ENCODE assay signal across 10 mouse cellular contexts in genomic region chr2:91517186-91517585, GRCm38 (mm10). TPM values are rescaled to one million over a fixed set of nuclear protein-coding genes. Genes with fewer than 3 reads are reported as not detected.
DNase-seq lines count a peak whose midpoint lies in the region; ATAC-seq lines count a peak whose summit lies in the region.
"Had no signal": no experiment of that assay in that cellular context is flagged by ENCODE, and none has a peak within 500 bp of the region (broad histone marks: within the 10 kb centered on the region; RNA-seq: fewer than 3 reads in every experiment).

No protein-coding gene starts in this region.

- no peaks in the 10 kb centered on the region for H3K9me3 ChIP-seq in heart, embryonic 11.5 days (replicated peaks; ENCODE audit: control insufficient read depth, low read length)
- no peaks in the 10 kb centered on the region for H3K9me3 ChIP-seq in midbrain, embryonic 14.5 days (ENCODE audit: control insufficient read depth, low read length)
- no peaks in the 10 kb centered on the region for H3K9me3 ChIP-seq in midbrain, embryonic 11.5 days (ENCODE audit: control insufficient read depth, low read length)
- H3K9me3 ChIP-seq in intestine, embryonic 15.5 days: no peaks in the 10 kb centered on the region
- H3K9me3 ChIP-seq in stomach, embryonic 16.5 days (replicated peaks; ENCODE audit: control insufficient read depth, low read length): no peaks in the 10 kb centered on the region
- H3K9me3 ChIP-seq: forebrain, embryonic 10.5 days; limb, embryonic 13.5 days had no signal

- DNase-seq in heart, adult 11 months: peak; percentile 93
- peak; percentile 3 for DNase-seq in midbrain, embryonic 14.5 days
- no peak for DNase-seq in midbrain, embryonic 11.5 days (ENCODE audit: low spot score, missing footprints)
- DNase-seq in left cerebral cortex, postnatal 36 days (ENCODE audit: low spot score in 2 of 2): no peak
- no peak for DNase-seq in left cerebral cortex, adult 11 months (ENCODE audit: low spot score)

- no peaks in the 10 kb centered on the region for H3K4me1 ChIP-seq in heart, embryonic 11.5 days (ENCODE audit: control insufficient read depth, insufficient read depth, low read length)
- no peaks in the 10 kb centered on the region for H3K4me1 ChIP-seq in midbrain, embryonic 14.5 days (ENCODE audit: control insufficient read depth, insufficient read depth, low read length)
- no peaks in the 10 kb centered on the region for H3K4me1 ChIP-seq in midbrain, embryonic 11.5 days (ENCODE audit: control insufficient read depth, insufficient read depth, low read length)
- no peaks in the 10 kb centered on the region for H3K4me1 ChIP-seq in intestine, embryonic 15.5 days (replicated peaks)
- no peaks in the 10 kb centered on the region for H3K4me1 ChIP-seq in stomach, embryonic 16.5 days (ENCODE audit: control insufficient read depth, insufficient read depth, low read length)
- H3K4me1 ChIP-seq: limb, embryonic 13.5 days had no signal

- intact Hi-C loops in left cerebral cortex, postnatal 36 days (cut with DNase I): no loop called here

- no peak overlapping the region for H3K9ac ChIP-seq in heart, embryonic 11.5 days (ENCODE audit: low read depth, low read length)
- H3K9ac ChIP-seq in midbrain, embryonic 14.5 days (replicated peaks; ENCODE audit: low read length): no peak overlapping the region
- H3K9ac ChIP-seq in midbrain, embryonic 11.5 days (ENCODE audit: low read length): no peak overlapping the region
- no peak overlapping the region for H3K9ac ChIP-seq in intestine, embryonic 15.5 days
- H3K9ac ChIP-seq in stomach, embryonic 16.5 days (ENCODE audit: low read length): no peak overlapping the region
- H3K9ac ChIP-seq: limb, embryonic 13.5 days had no signal

- H3K36me3 ChIP-seq in heart, embryonic 11.5 days (ENCODE audit: control insufficient read depth, insufficient read depth, low read length): peaks cover 6% of the 10 kb centered on the region
- peaks cover 5% of the 10 kb centered on the region for H3K36me3 ChIP-seq in midbrain, embryonic 14.5 days (ENCODE audit: control insufficient read depth, insufficient read depth, low read length)
- H3K36me3 ChIP-seq in midbrain, embryonic 11.5 days (ENCODE audit: control insufficient read depth, insufficient read depth, low read length): no peaks in the 10 kb centered on the region
- H3K36me3 ChIP-seq in intestine, embryonic 15.5 days: 0 out of 2 replicates have a peak, but pooled peaks cover 4% of the 10 kb centered on the region
- no peaks in the 10 kb centered on the region for H3K36me3 ChIP-seq in stomach, embryonic 16.5 days (ENCODE audit: control insufficient read depth, insufficient read depth, low read length)

- no peaks in the 10 kb centered on the region for H3K27me3 ChIP-seq in heart, embryonic 11.5 days (ENCODE audit: control insufficient read depth, insufficient read depth, low read length)
- no peaks in the 10 kb centered on the region for H3K27me3 ChIP-seq in midbrain, embryonic 14.5 days (ENCODE audit: control insufficient read depth, insufficient read depth, low read length)
- no peaks in the 10 kb centered on the region for H3K27me3 ChIP-seq in midbrain, embryonic 11.5 days (ENCODE audit: control insufficient read depth, insufficient read depth, low read length)
- no peaks in the 10 kb centered on the region for H3K27me3 ChIP-seq in intestine, embryonic 15.5 days (replicated peaks)
- no peaks in the 10 kb centered on the region for H3K27me3 ChIP-seq in stomach, embryonic 16.5 days (ENCODE audit: control insufficient read depth, insufficient read depth, low read length)
- H3K27me3 ChIP-seq: limb, embryonic 13.5 days had no signal

- H3K27ac ChIP-seq in heart, embryonic 11.5 days (ENCODE audit: low read depth, low read length): no peak overlapping the region
- 0 out of 2 replicates have a peak overlapping the region, but pooled peaks have one; percentile 20 for H3K27ac ChIP-seq in midbrain, embryonic 14.5 days (replicated peaks; ENCODE audit: low read depth, low read length)
- H3K27ac ChIP-seq in midbrain, embryonic 11.5 days (ENCODE audit: low read depth, low read length): no peak overlapping the region
- no peak overlapping the region for H3K27ac ChIP-seq in intestine, embryonic 15.5 days
- no peak overlapping the region for H3K27ac ChIP-seq in stomach, embryonic 16.5 days (ENCODE audit: low read length)
- H3K27ac ChIP-seq: forebrain, embryonic 10.5 days; limb, embryonic 13.5 days had no signal

- no peak overlapping the region for H3K4me2 ChIP-seq in heart, embryonic 11.5 days
- no peak overlapping the region for H3K4me2 ChIP-seq in midbrain, embryonic 14.5 days (ENCODE audit: low read length)
- H3K4me2 ChIP-seq in midbrain, embryonic 11.5 days: no peak overlapping the region
- H3K4me2 ChIP-seq in intestine, embryonic 15.5 days (replicated peaks): no peak overlapping the region
- no peak overlapping the region for H3K4me2 ChIP-seq in stomach, embryonic 16.5 days (ENCODE audit: low read depth, low read length)
- H3K4me2 ChIP-seq: limb, embryonic 13.5 days had no signal

- no peak for ATAC-seq in heart, embryonic 11.5 days (replicated peaks; ENCODE audit: insufficient number of reproducible peaks, low FRiP score, low TSS enrichment)
- ATAC-seq in midbrain, embryonic 14.5 days (ENCODE audit: low FRiP score, low TSS enrichment): no peak
- ATAC-seq in midbrain, embryonic 11.5 days (ENCODE audit: low FRiP score): no peak
- ATAC-seq in intestine, embryonic 15.5 days: peak; percentile 58
- ATAC-seq in stomach, embryonic 16.5 days (ENCODE audit: insufficient read depth, low FRiP score): peak; percentile 62; the same call in 1 of the 2 replicates

- no peak overlapping the region for H3K4me3 ChIP-seq in heart, embryonic 11.5 days (ENCODE audit: low read depth, low read length)
- H3K4me3 ChIP-seq in midbrain, embryonic 14.5 days (replicated peaks; ENCODE audit: low read depth, low read length): no peak overlapping the region
- H3K4me3 ChIP-seq in midbrain, embryonic 11.5 days (ENCODE audit: low read depth, low read length): no peak overlapping the region
- H3K4me3 ChIP-seq in intestine, embryonic 15.5 days (replicated peaks): no peak overlapping the region
- H3K4me3 ChIP-seq in stomach, embryonic 16.5 days (replicated peaks; ENCODE audit: low read length): no peak overlapping the region
- H3K4me3 ChIP-seq: forebrain, embryonic 10.5 days; limb, embryonic 13.5 days had no signal

- 35% methylated on average over 2 of the region's 2 CpGs for WGBS in heart, embryonic 11.5 days (ENCODE audit: insufficient replicate concordance)
- 11% methylated on average over 2 of the region's 2 CpGs for WGBS in midbrain, embryonic 14.5 days
- WGBS in midbrain, embryonic 11.5 days: 10% methylated on average over 2 of the region's 2 CpGs
- WGBS in intestine, embryonic 15.5 days: 18% methylated on average over 2 of the region's 2 CpGs
- WGBS in stomach, embryonic 16.5 days: 33% methylated on average over 2 of the region's 2 CpGs

RNA-seq across cellular contexts. Expression of gene Ckap5, which starts 9.4 kb away (rescaled TPM):
- 62.2 and 77.6 TPM in 2 replicates for polyA plus RNA-seq in heart, embryonic 11.5 days (2014; fragmentation: Nextera tagmentation; extraction: Ambion mirVana)
- 117 and 152 TPM in 2 replicates for polyA plus RNA-seq in midbrain, embryonic 14.5 days (2014; fragmentation: Nextera tagmentation; extraction: Ambion mirVana)
- polyA plus RNA-seq in midbrain, embryonic 11.5 days (2014; fragmentation: Nextera tagmentation; extraction: Ambion mirVana): 147 and 156 TPM in 2 replicates
- polyA plus RNA-seq in intestine, embryonic 15.5 days (2015; fragmentation: Nextera tagmentation; extraction: Ambion mirVana): 68.7 and 81.2 TPM in 2 replicates
- 54.3 and 64.1 TPM in 2 replicates for polyA plus RNA-seq in stomach, embryonic 16.5 days (2015; fragmentation: Nextera tagmentation; extraction: Ambion mirVana)
- total RNA-seq in left cerebral cortex, postnatal 36 days (2021): 100 to 1,000 TPM; 125 to 130 TPM

RNA-seq across cellular contexts. Expression of gene Lrp4, which starts 59.9 kb away (rescaled TPM):
- polyA plus RNA-seq in heart, embryonic 11.5 days (2014; fragmentation: Nextera tagmentation; extraction: Ambion mirVana): 3.8 and 4.0 TPM in 2 replicates
- polyA plus RNA-seq in midbrain, embryonic 14.5 days (2014; fragmentation: Nextera tagmentation; extraction: Ambion mirVana): 2.8 and 4.7 TPM in 2 replicates
- 5.3 and 6.1 TPM in 2 replicates for polyA plus RNA-seq in midbrain, embryonic 11.5 days (2014; fragmentation: Nextera tagmentation; extraction: Ambion mirVana)
- polyA plus RNA-seq in intestine, embryonic 15.5 days (2015; fragmentation: Nextera tagmentation; extraction: Ambion mirVana): 8.7 and 9.2 TPM in 2 replicates
- 5.4 and 5.6 TPM in 2 replicates for polyA plus RNA-seq in stomach, embryonic 16.5 days (2015; fragmentation: Nextera tagmentation; extraction: Ambion mirVana)
- 10 to 100 TPM; 24.7 to 29.6 TPM for total RNA-seq in left cerebral cortex, postnatal 36 days (2021)

Comparison
In these comparisons a context has a peak if more than half of its experiments do, and no peak if none do; other contexts are left out.
1. DNase-seq: peak in heart, adult 11 months (single experiment) and midbrain, embryonic 14.5 days (single experiment); none in midbrain, embryonic 11.5 days (single experiment), left cerebral cortex, postnatal 36 days (0 of 2) and left cerebral cortex, adult 11 months (single experiment).
2. ATAC-seq: peak in intestine, embryonic 15.5 days (single experiment) and stomach, embryonic 16.5 days (single experiment); none in heart, embryonic 11.5 days (single experiment), midbrain, embryonic 14.5 days (single experiment) and midbrain, embryonic 11.5 days (single experiment).